Mouse (Mus musculus) olfactory bulb, adult 2 months (tissue): ENCODE results near the gene Ak6.

ENCODE experiments used
- CTCF ChIP-seq: fragments of 200-500 bp; IDR thresholded peaks from 2 replicates; pipeline ENCODE4 v1.5.1; 2012; ENCODE audit warnings: low read depth, mild to moderate bottlenecking, low read length, moderate library complexity; ENCODE audit not compliant: insufficient read depth
- POLR2A ChIP-seq: fragments of 200-500 bp; IDR thresholded peaks from 2 replicates; pipeline ENCODE4 v1.6.1; 2012; ENCODE audit warnings: mild to moderate bottlenecking, low read depth, low read length, moderate library complexity; ENCODE audit not compliant: insufficient read depth

DNA sequence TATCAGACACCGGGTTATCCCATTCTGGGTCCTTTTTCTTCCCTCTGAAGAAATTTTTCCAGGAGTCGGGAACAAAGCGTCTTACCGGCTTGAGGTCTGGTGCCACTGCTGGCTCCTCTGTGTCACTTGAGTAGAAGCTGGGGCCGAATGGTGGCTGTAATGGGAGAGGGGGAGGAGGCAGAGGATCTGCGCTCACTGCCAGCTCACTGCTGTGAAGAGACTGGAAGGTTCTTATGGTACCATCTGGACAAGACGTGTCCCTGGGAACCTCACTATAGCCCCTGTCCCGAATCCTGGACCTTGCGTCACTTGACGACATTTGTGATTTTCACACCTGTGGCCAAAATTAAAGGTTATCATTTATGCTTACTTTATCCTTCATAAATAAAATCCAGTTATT is 38.5 kb upstream of the Ak6 start:
- TF ChIP-seq POLR2A (no peak), CTCF (no peak)
